Mouse (Mus musculus) midbrain, embryonic 15.5 days (tissue): Measurements from ENCODE around the gene Slc9a9. TPM values are rescaled to one million over a fixed set of nuclear protein-coding genes. Genes with fewer than 3 reads are reported as not detected.

Experiments
- ATAC-seq: fragments of 200-750 bp; cut with Nextera tagmentation; replicated peaks from 2 replicates; pipeline ENCODE4 v1.8.0; 2017; ENCODE audit warnings: moderate TSS enrichment
- H3K27ac ChIP-seq: fragments of 300-500 bp; sonication (generic); 2 replicates; pipeline ENCODE4 v1.5.1; 2015; ENCODE audit warnings: mild to moderate bottlenecking, inconsistent platforms
- H3K27me3 ChIP-seq: fragments of 300-500 bp; sonication (generic); replicated peaks from 2 replicates; pipeline ENCODE4 v1.6.1; 2015; ENCODE audit warnings: inconsistent platforms
- H3K36me3 ChIP-seq: fragments of 300-500 bp; sonication (generic); replicated peaks from 2 replicates; pipeline ENCODE4 v1.6.1; 2015; ENCODE audit warnings: inconsistent platforms
- H3K4me1 ChIP-seq: fragments of 300-500 bp; sonication (generic); 2 replicates; pipeline ENCODE4 v1.6.1; 2015; ENCODE audit warnings: inconsistent platforms
- H3K4me2 ChIP-seq: fragments of 300-500 bp; sonication (generic); 2 replicates; pipeline ENCODE4 v1.6.1; 2015; ENCODE audit warnings: inconsistent platforms, mild to moderate bottlenecking, moderate library complexity
- H3K4me3 ChIP-seq: fragments of 300-500 bp; sonication (generic); 2 replicates; pipeline ENCODE4 v1.5.1; 2015; ENCODE audit warnings: mild to moderate bottlenecking, inconsistent platforms
- H3K9ac ChIP-seq: fragments of 300-500 bp; sonication (generic); 2 replicates; pipeline ENCODE4 v1.6.1; 2015; ENCODE audit warnings: mild to moderate bottlenecking, inconsistent platforms
- H3K9me3 ChIP-seq: fragments of 300-500 bp; sonication (generic); 2 replicates; pipeline ENCODE4 v1.6.1; 2016; ENCODE audit warnings: inconsistent platforms
- WGBS: fragments of 180-500 bp; shearing (Covaris S2); methylation state at CpG from one replicate; pipeline ENCODE4 v1.1.7; 2015; ENCODE audit warnings: mixed read lengths; 5-methylcytosine and 5-hydroxymethylcytosine counted together
- polyA plus RNA-seq: library from polyadenylated mRNA; unstranded; fragments of >200 nt; fragmentation: Nextera tagmentation; extraction: Ambion mirVana; gene quantifications from 2 replicates; pipeline ENCODE4 v1.2.1, GENCODE M21; 2015

The Slc9a9 gene
- polyA plus RNA-seq, 1 experiment from 2014 or later = 7.3 TPM

DNA sequence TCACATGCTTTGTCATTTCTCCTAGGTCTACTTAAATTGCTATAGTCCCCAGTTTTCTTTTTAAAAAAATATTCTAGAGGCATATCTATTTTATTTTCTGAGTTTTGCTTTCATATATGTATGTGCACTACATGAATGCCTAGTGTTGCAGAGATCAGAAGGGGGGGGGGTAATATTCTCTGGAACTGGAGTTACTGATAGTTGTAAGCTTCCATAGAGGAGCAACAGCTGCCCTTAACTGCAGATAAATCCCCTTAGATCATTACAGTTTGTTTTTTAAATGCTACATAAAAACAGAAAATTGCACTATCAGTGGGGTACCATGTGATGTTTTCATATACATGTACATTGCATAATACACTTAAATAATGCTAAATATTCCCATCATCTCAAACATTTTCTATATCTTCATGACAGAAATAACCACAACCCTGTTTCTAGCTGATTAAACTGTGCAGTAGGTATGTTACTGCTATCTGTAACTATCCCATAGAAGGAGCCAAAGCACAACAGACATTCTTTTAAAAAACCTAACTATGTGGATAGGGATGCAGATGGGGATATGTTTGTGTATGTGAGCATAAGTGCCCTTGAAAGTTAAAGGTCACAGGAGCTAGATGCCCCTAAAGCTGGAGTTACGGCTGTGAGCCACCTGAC lies 17.6 kb downstream of the Slc9a9 start:
- WGBS = 100% methylated on average over 1 of the region's 1 CpGs
- Histone ChIP-seq H3K9ac (no peak overlapping the region), H3K27ac (no peak overlapping the region), H3K36me3 (no peaks in the 10 kb centered on the region), H3K27me3 (no peaks in the 10 kb centered on the region), H3K9me3 (no peaks in the 10 kb centered on the region), H3K4me1 (no peaks in the 10 kb centered on the region), H3K4me2 (no peak overlapping the region), H3K4me3 (no peak overlapping the region)
- ATAC-seq = no peak

DNA sequence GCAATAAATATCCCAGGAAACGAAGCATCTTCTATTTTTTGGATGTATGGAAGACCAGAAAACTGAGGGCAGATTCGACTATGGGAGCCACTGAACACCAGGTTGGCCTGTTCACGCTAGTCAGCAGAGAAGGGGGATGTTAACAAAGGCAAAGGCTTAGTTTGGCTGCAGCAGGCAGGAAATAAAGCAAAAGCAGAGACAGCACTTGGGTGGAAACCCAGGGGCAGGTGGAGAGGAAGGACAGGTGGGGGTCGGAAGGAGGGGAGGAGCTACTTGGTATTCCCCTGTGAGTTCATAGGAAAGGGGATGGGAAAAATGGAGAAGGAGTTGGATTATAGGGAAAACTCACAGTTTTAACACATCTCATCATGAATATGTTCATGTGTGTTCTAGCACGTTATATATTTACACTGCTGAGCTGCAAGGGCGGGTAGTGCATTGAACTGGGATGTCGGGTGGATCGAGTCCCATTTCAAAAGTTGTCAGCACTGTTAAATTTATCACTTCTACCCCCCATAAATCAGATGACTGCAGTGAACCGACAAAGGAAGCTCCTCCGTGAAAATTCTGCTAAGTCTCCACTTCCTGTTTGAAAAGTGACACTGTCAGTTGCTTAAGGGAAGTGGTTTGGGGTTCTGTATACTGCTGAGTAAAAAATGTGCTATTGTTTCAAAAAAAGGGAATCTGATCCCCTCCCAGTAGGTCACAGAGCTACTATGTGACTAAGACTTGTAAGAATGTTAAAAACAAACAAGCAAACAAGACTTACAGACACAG lies 21.8 kb downstream of the Slc9a9 start:
- Histone ChIP-seq H3K27ac (no peak overlapping the region), H3K27me3 (no peaks in the 10 kb centered on the region), H3K9me3 (no peaks in the 10 kb centered on the region), H3K9ac (no peak overlapping the region), H3K4me2 (no peak overlapping the region), H3K36me3 (no peaks in the 10 kb centered on the region), H3K4me3 (no peak overlapping the region), H3K4me1 (no peaks in the 10 kb centered on the region)
- WGBS = 69% methylated on average over 10 of the region's 10 CpGs
- ATAC-seq = no peak

DNA sequence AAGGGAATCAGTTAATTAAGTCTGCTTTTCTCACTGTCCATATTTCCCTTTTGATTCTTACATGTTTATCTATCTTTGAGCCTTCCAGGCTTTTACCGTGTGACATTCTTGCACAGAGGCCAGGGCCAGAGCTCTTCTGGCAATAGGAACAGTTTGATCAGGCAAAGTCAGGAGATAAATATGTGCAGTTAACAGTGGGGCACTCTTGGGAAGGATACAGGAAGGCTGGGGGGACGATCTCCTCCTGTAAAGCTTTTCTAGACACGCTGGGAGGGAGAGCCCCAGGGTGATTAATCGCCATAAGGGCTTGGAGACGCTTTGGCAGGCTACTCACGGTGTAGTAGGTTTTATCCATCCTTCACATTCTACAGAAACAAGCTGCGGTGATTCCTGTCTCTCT lies 22.4 kb downstream of the Slc9a9 start:
- H3K9me3 ChIP-seq = no peaks in the 10 kb centered on the region
- no peaks in the 10 kb centered on the region for H3K27me3 ChIP-seq
- 51% methylated on average over 7 of the region's 7 CpGs for WGBS
- no peak for ATAC-seq
- H3K4me3 ChIP-seq = no peak overlapping the region
- no peak overlapping the region for H3K4me2 ChIP-seq
- H3K4me1 ChIP-seq = no peaks in the 10 kb centered on the region
- no peaks in the 10 kb centered on the region for H3K36me3 ChIP-seq
- no peak overlapping the region for H3K27ac ChIP-seq
- H3K9ac ChIP-seq = no peak overlapping the region

DNA sequence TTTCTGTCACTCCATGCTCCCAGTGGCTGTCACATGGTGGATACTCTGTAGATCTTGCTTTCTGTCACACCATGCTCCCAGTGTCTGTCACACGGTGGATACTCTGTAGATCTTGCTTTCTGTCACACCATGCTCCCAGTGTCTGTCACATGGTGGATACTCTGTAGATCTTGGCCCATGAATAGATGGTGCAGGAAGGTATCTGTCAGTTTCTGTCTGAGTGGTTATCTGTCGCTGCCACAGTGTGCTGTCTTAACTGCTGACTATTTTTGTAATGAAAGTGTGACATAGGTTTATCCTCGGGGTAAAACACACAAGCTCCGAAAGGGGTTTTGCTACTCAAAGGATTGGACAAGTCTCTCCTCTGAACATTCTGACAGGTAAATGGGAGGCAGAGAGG lies 24.5 kb downstream of the Slc9a9 start:
- no peaks in the 10 kb centered on the region for H3K9me3 ChIP-seq
- H3K4me2 ChIP-seq = no peak overlapping the region
- H3K4me3 ChIP-seq = no peak overlapping the region
- H3K27ac ChIP-seq = no peak overlapping the region
- H3K9ac ChIP-seq = no peak overlapping the region
- no peak for ATAC-seq
- no peaks in the 10 kb centered on the region for H3K27me3 ChIP-seq
- no peaks in the 10 kb centered on the region for H3K4me1 ChIP-seq
- 85% methylated on average over 4 of the region's 4 CpGs for WGBS
- H3K36me3 ChIP-seq = no peaks in the 10 kb centered on the region

DNA sequence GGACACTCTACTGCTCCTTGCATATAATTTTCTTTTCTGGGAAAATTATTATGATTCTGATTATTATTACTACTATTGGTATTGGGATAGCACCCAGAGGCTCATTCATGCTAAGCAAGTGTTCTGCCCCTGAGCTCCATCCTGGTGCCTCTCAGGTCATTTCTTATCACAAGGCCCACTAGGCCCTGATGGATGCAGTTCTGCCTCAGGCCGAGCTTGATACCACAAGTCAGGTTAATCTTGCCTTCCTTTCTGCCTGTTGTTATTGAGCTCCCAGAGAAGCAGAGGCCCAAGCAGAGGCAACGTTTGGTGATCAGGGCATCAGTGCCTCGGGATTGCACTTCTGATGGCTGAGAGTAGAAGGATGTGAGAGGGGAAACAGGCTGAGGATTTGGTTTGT lies 25.3 kb downstream of the Slc9a9 start:
- no peaks in the 10 kb centered on the region for H3K4me1 ChIP-seq
- H3K9ac ChIP-seq = no peak overlapping the region
- H3K27me3 ChIP-seq = no peaks in the 10 kb centered on the region
- no peak overlapping the region for H3K4me3 ChIP-seq
- H3K27ac ChIP-seq = no peak overlapping the region
- no peak for ATAC-seq
- H3K9me3 ChIP-seq = no peaks in the 10 kb centered on the region
- H3K4me2 ChIP-seq = no peak overlapping the region
- H3K36me3 ChIP-seq = no peaks in the 10 kb centered on the region
- 72% methylated on average over 3 of the region's 3 CpGs for WGBS

DNA sequence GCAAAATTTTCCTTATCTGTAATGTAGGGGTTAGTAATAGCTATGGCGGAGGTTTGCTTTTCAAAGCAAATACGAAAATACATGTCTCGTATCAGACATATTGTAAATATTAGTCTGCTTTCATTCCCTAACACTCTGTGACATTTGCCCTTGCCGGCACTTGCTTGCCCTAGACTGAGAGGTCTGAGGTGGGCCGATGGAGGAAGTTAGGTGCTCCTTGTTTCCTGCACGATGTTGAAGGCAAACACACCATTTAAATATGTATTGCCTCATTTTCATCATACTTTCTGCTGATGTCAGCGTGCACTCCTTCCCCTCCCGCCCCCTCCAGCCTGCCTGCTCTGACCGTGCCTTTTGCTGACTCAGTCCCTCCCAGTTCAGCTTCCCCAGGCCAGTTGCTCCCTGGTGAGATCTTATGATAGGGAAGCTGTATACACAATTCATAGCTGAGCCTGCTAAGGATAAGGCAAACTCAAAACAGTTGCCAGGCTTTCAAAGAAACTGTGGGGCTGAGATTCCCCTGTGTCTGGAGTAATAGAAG lies 26.9 kb downstream of the Slc9a9 start:
- Histone ChIP-seq H3K4me3 (no peak overlapping the region), H3K4me2 (no peak overlapping the region), H3K9ac (no peak overlapping the region), H3K27me3 (no peaks in the 10 kb centered on the region), H3K27ac (no peak overlapping the region), H3K9me3 (no peaks in the 10 kb centered on the region), H3K4me1 (no peaks in the 10 kb centered on the region), H3K36me3 (no peaks in the 10 kb centered on the region)
- 80% methylated on average over 9 of the region's 9 CpGs for WGBS
- ATAC-seq = no peak

DNA sequence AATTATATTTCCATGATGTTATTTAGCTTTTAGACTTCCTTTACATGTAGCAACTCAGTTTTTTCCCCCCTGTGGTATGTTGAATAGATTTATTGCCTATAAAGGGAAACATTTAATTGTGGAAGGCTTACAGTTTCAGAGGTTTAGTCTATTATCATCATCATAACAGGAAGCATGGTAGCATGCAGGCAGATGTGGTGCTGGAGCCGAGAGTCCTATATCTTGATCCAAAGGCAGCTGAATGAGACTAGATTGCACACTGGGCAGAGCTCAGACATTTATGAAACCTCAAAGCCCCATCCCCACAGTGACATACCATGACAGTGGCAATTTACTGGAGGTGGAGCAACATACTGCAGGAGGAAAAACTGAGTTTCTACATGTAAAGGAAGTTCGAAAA lies 28.5 kb downstream of the Slc9a9 start:
- WGBS = 85% methylated on average over 2 of the region's 2 CpGs
- Histone ChIP-seq H3K9ac (no peak overlapping the region), H3K4me3 (no peak overlapping the region), H3K36me3 (no peaks in the 10 kb centered on the region), H3K27me3 (no peaks in the 10 kb centered on the region), H3K27ac (no peak overlapping the region), H3K9me3 (no peaks in the 10 kb centered on the region), H3K4me1 (no peaks in the 10 kb centered on the region), H3K4me2 (no peak overlapping the region)
- ATAC-seq = no peak

DNA sequence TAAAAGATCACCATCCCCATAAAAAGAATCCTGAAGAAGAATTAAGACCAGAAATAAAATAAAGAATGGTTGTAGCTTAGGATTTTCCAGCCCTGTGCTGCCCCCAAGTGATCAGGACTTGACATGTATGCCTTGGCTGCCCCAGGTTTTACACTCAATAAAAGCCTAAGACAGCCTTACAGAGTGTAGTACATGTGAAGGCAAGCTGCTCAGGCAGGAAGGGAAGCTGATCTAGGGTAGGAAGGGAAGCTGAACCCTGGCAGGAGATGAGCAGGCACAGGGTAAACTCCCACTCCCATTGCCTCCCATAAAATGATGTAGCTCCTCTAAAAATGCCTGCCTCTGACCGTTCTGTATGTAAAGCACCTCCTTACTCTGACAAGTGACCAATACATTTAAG lies 30.8 kb downstream of the Slc9a9 start:
- peak; percentile 65; the same call in 1 of the 2 replicates for ATAC-seq

DNA sequence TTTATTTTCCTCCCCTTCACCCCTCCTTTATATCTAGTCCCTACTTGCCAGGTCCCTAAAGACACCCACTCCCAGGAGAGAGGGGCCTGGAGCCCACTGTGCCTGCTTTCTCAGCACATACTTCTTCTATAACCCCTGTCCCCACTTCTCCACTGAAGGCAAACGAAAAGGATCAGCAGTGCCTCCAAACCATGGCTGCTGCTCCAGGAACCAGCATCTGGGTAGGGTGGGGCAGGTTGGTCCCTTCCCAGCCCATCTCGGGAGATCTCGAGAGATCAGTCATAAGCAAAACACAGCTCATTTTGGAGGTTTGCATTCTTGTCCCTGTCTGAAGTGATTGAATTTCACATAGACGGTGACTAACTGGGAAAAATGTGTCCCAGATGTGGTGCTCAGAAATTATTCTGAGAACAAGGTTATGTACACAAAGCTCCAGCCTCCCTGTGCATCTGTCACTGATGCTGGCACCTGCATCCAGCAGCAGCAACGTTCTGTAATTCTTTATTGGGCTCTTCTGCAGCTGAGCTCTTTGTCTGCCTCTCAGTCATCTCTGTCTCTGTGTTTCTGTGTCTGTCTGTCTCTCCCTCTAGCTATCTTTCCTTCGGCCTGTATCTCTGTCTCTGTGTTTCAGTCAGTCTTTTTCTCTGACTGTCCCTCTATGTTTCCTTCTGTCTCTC lies 31.6 kb downstream of the Slc9a9 start:
- Histone ChIP-seq H3K4me2 (no peak overlapping the region), H3K4me1 (no peaks in the 10 kb centered on the region), H3K27me3 (no peaks in the 10 kb centered on the region), H3K27ac (no peak overlapping the region), H3K9ac (no peak overlapping the region), H3K36me3 (no peaks in the 10 kb centered on the region), H3K4me3 (no peak overlapping the region), H3K9me3 (no peaks in the 10 kb centered on the region)
- WGBS = 58% methylated on average over 6 of the region's 6 CpGs
- ATAC-seq = no peak; the same call in 1 of the 2 replicates

More for the DNA sequence above, 30.8 kb downstream of the Slc9a9 start:
- Histone ChIP-seq H3K9me3 (no peaks in the 10 kb centered on the region), H3K4me3 (no peak overlapping the region), H3K4me1 (no peaks in the 10 kb centered on the region), H3K9ac (no peak overlapping the region), H3K27ac (no peak overlapping the region), H3K27me3 (no peaks in the 10 kb centered on the region), H3K36me3 (no peaks in the 10 kb centered on the region), H3K4me2 (no peak overlapping the region)
- WGBS = 71% methylated on average over 1 of the region's 1 CpGs

DNA sequence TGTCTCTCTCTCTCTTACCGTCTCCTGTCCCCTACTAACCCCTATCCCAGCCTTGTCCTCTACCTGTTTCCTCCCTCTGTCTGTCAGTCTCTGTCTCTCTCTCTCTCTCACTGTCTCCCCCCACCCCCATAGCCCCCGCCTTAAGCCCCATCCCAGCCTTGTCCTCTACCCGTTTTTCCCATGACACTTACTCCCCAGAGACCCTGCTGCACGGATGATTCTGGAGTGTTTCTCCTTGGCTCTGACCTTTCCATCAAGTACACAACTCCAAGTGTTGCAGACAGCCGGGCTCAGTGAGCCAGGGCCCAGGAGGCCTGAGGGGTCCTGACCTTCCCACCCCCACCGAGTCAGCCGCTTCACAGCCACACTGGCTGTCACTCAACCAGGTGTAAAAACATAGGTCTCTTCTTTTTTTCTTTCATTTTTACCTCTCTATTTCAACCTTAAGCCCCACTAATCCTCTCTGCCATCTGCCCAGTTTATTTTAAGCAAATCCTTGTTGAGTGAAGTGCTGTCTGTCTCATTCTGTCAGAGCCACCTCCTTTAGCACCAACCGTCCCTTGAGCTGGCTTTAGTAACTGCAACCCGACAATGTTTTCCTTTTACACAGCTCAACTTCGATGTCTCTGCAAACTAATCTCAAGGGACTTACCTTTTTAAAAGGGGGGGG lies 32.4 kb downstream of the Slc9a9 start:
- no peak overlapping the region for H3K4me2 ChIP-seq
- H3K4me3 ChIP-seq = no peak overlapping the region
- peak; percentile 53 for ATAC-seq
- no peaks in the 10 kb centered on the region for H3K27me3 ChIP-seq
- no peaks in the 10 kb centered on the region for H3K36me3 ChIP-seq
- H3K27ac ChIP-seq = no peak overlapping the region
- WGBS = 31% methylated on average over 10 of the region's 10 CpGs
- no peaks in the 10 kb centered on the region for H3K9me3 ChIP-seq
- no peaks in the 10 kb centered on the region for H3K4me1 ChIP-seq
- H3K9ac ChIP-seq = no peak overlapping the region

DNA sequence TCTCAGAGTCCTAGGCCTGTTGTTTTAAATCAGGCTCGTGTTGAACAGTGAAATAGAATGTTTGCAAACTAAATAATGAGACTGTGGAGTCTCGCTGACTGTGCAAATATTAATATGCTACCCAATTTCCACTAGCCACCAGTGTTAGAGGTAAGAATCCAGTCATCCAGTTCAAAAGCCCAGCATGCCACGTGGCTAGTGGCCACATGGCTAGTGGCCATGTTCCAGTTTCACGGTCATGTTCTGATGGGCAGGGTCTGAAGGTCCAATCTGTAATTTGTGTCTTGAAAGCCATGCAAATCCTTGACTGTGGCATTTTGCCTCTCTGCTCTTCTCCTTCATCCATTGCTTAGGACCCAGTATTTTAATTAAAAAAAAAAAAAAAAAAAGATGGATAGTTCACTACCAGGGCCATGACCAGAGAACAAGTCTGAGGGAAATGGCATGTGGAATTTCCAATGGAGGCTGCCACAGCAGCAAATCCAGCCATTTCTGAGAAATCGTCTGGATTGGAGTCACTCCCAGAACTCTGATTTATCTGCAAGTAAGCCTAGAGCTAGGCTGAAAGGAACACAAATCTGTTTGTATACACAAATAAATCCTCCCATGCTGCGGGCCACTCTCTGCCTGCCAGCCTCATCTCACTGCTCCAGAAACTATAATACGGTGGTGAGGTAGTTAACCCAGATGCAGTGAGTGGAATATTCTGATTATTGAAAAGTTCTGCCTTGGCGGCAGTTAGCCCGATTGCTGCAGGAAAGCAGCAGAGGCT lies 35.5 kb downstream of the Slc9a9 start:
- H3K27me3 ChIP-seq = no peaks in the 10 kb centered on the region
- 78% methylated on average over 9 of the region's 9 CpGs for WGBS
- no peak overlapping the region for H3K4me3 ChIP-seq
- no peak overlapping the region for H3K4me2 ChIP-seq
- H3K9me3 ChIP-seq = no peaks in the 10 kb centered on the region
- no peaks in the 10 kb centered on the region for H3K4me1 ChIP-seq
- no peak for ATAC-seq
- no peaks in the 10 kb centered on the region for H3K36me3 ChIP-seq
- no peak overlapping the region for H3K27ac ChIP-seq
- no peak overlapping the region for H3K9ac ChIP-seq

DNA sequence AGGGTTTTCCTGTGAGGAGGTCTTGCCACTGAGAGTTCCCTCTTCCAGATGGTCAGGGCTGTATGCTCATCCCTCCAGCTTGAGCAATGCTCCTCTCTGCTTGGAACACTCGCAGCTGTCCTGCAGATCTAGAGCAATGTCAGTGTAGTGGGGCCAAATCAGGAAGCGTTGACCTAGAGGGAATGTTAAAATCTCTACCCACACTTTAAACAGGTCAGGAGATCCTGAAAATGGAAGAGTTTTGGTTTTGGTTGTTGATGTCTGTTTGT lies 36.0 kb downstream of the Slc9a9 start:
- no peaks in the 10 kb centered on the region for H3K36me3 ChIP-seq
- H3K4me1 ChIP-seq = no peaks in the 10 kb centered on the region
- no peaks in the 10 kb centered on the region for H3K27me3 ChIP-seq
- WGBS = 87% methylated on average over 2 of the region's 2 CpGs
- no peak for ATAC-seq
- no peak overlapping the region for H3K27ac ChIP-seq
- H3K4me3 ChIP-seq = no peak overlapping the region
- H3K9me3 ChIP-seq = no peaks in the 10 kb centered on the region
- H3K4me2 ChIP-seq = no peak overlapping the region
- H3K9ac ChIP-seq = no peak overlapping the region
